In genomic region chrX:7675001-7675380, GRCm38 (mm10) we compare ENCODE assay signal across 8 mouse cellular contexts. TPM values are rescaled to one million over a fixed set of nuclear protein-coding genes. Genes with fewer than 3 reads are reported as not detected.
DNase-seq lines count a peak whose midpoint lies in the region; ATAC-seq and TF ChIP-seq lines count a peak whose summit lies in the region.

No protein-coding gene starts in this region.

- peak overlapping the region; percentile 80 for H3K27ac ChIP-seq in embryonic facial prominence, embryonic 15.5 days (replicated peaks)
- peak overlapping the region; percentile 73; the same call in 1 of the 2 replicates for H3K27ac ChIP-seq in limb, embryonic 14.5 days (replicated peaks; ENCODE audit: low read depth, low read length)

- H3K9ac ChIP-seq in embryonic facial prominence, embryonic 15.5 days, result no peak overlapping the region
- peak overlapping the region; percentile 7; the same call in 1 of the 2 replicates for H3K9ac ChIP-seq in limb, embryonic 14.5 days (ENCODE audit: low read depth, low read length, severe bottlenecking)

- no peaks in the 10 kb centered on the region for H3K36me3 ChIP-seq in embryonic facial prominence, embryonic 15.5 days
- no peaks in the 10 kb centered on the region for H3K36me3 ChIP-seq in limb, embryonic 14.5 days (ENCODE audit: control insufficient read depth, insufficient read depth, low read length)
- no peaks in the 10 kb centered on the region for H3K36me3 ChIP-seq in splenic B cell, adult 2 months (ENCODE audit: control insufficient read depth, insufficient read depth, low read length, poor library complexity, severe bottlenecking)

- H3K4me2 ChIP-seq in embryonic facial prominence, embryonic 15.5 days (replicated peaks), result peak overlapping the region; percentile 48
- H3K4me2 ChIP-seq in limb, embryonic 14.5 days (replicated peaks; ENCODE audit: low read depth, low read length, severe bottlenecking), result peak overlapping the region; percentile 47

- ATAC-seq in embryonic facial prominence, embryonic 15.5 days (ENCODE audit: insufficient number of reproducible peaks, low FRiP score, low TSS enrichment, low read depth), result no peak
- ATAC-seq in limb, embryonic 14.5 days (ENCODE audit: low FRiP score, low read depth), result no peak

- DNase-seq in lung, adult 2 months, result no peak
- no peak for DNase-seq in lung, postnatal 14 days
- no peak for DNase-seq in limb, embryonic 14.5 days (ENCODE audit: low spot score)
- peak; percentile 21 for DNase-seq in splenic B cell, adult 2 months (ENCODE audit: low read depth, low spot score)
- no peak for DNase-seq in cerebellum, adult 11 months
- no peak for DNase-seq in left cerebral cortex, postnatal 36 days (ENCODE audit: low spot score in 2 of 2)
- DNase-seq in adipocyte (ENCODE audit: low spot score), result no peak

- intact Hi-C loops in left cerebral cortex, postnatal 36 days (cut with DNase I), result no loop called here

- H3K9me3 ChIP-seq in embryonic facial prominence, embryonic 15.5 days (replicated peaks), result no peaks in the 10 kb centered on the region
- no peaks in the 10 kb centered on the region for H3K9me3 ChIP-seq in limb, embryonic 14.5 days (ENCODE audit: control insufficient read depth, low read length)

- WGBS in lung, adult 2 months, result 39% methylated on average over 10 of the region's 10 CpGs
- 21% methylated on average over 10 of the region's 10 CpGs for WGBS in embryonic facial prominence, embryonic 15.5 days
- WGBS in limb, embryonic 14.5 days, result 40% methylated on average over 10 of the region's 10 CpGs

- TF ChIP-seq CTCF in lung, adult 2 months (IDR thresholded peaks at IDR 0.05; ENCODE audit: insufficient read depth, low read length), result no peak

- H3K27me3 ChIP-seq in embryonic facial prominence, embryonic 15.5 days, result no peaks in the 10 kb centered on the region
- H3K27me3 ChIP-seq in limb, embryonic 14.5 days (ENCODE audit: control insufficient read depth, insufficient read depth, low read length), result no peaks in the 10 kb centered on the region
- no peaks in the 10 kb centered on the region for H3K27me3 ChIP-seq in splenic B cell, adult 2 months (ENCODE audit: control insufficient read depth, insufficient read depth, low read length, poor library complexity, severe bottlenecking)

- TF ChIP-seq POLR2A in lung, adult 2 months (IDR thresholded peaks at IDR 0.05; ENCODE audit: borderline replicate concordance, extremely low read depth, low read depth, low read length), result no peak
- TF ChIP-seq POLR2A in limb, embryonic 14.5 days (IDR thresholded peaks at IDR 0.05; ENCODE audit: borderline replicate concordance, extremely low read depth, insufficient read depth, insufficient read length), result no peak

- no peaks in the 10 kb centered on the region; the same call in 1 of the 2 replicates for H3K4me1 ChIP-seq in lung, adult 2 months (ENCODE audit: control insufficient read depth, insufficient read depth, low read length)
- H3K4me1 ChIP-seq in embryonic facial prominence, embryonic 15.5 days, result 0 out of 2 replicates have a peak, but pooled peaks cover 7% of the 10 kb centered on the region
- H3K4me1 ChIP-seq in limb, embryonic 14.5 days (ENCODE audit: control insufficient read depth, insufficient read depth, low read length), result peaks cover 9% of the 10 kb centered on the region; the same call in 1 of the 2 replicates

- H3K4me3 ChIP-seq in lung, adult 2 months (replicated peaks; ENCODE audit: extremely low read depth, low read depth, low read length), result peak overlapping the region; percentile 23
- peak overlapping the region; percentile 34 for H3K4me3 ChIP-seq in embryonic facial prominence, embryonic 15.5 days (replicated peaks)
- peak overlapping the region; percentile 24 for H3K4me3 ChIP-seq in limb, embryonic 14.5 days (replicated peaks; ENCODE audit: low read length)

RNA-seq across cellular contexts. Expression of gene Plp2, which starts 3.8 kb away (rescaled TPM):
- 208 and 264 TPM in 2 replicates for polyA plus RNA-seq in lung, adult 2 months (2012; rRNA removed)
- 171 and 180 TPM in 2 replicates for polyA plus RNA-seq in embryonic facial prominence, embryonic 15.5 days (2015; fragmentation: Nextera tagmentation; extraction: Ambion mirVana)
- polyA plus RNA-seq in limb, embryonic 14.5 days (2012; rRNA removed), result 196 and 259 TPM in 2 replicates
- polyA plus RNA-seq in limb, embryonic 14.5 days (2014; fragmentation: Nextera tagmentation; extraction: Ambion mirVana), result 190 and 201 TPM in 2 replicates
- 1 to 10 TPM; 8.4 to 9.1 TPM for total RNA-seq in left cerebral cortex, postnatal 36 days (2021)

RNA-seq across cellular contexts. Expression of gene Magix, which starts 6.1 kb away (rescaled TPM):
- 12.3 and 17.2 TPM in 2 replicates for polyA plus RNA-seq in lung, adult 2 months (2012; rRNA removed)
- polyA plus RNA-seq in embryonic facial prominence, embryonic 15.5 days (2015; fragmentation: Nextera tagmentation; extraction: Ambion mirVana), result 0.46 and 0.48 TPM in 2 replicates
- 0.38 and 0.55 TPM in 2 replicates for polyA plus RNA-seq in limb, embryonic 14.5 days (2012; rRNA removed)
- 0.73 and 0.87 TPM in 2 replicates for polyA plus RNA-seq in limb, embryonic 14.5 days (2014; fragmentation: Nextera tagmentation; extraction: Ambion mirVana)
- under 1 TPM; 0.17 to 0.41 TPM for total RNA-seq in left cerebral cortex, postnatal 36 days (2021)

RNA-seq across cellular contexts. Expression of gene Prickle3, which starts 17.9 kb away (rescaled TPM):
- polyA plus RNA-seq in lung, adult 2 months (2012; rRNA removed), result 21.7 and 25.0 TPM in 2 replicates
- polyA plus RNA-seq in embryonic facial prominence, embryonic 15.5 days (2015; fragmentation: Nextera tagmentation; extraction: Ambion mirVana), result 15.2 and 16.6 TPM in 2 replicates
- 23.4 and 27.5 TPM in 2 replicates for polyA plus RNA-seq in limb, embryonic 14.5 days (2012; rRNA removed)
- 9.5 and 13.8 TPM in 2 replicates for polyA plus RNA-seq in limb, embryonic 14.5 days (2014; fragmentation: Nextera tagmentation; extraction: Ambion mirVana)
- total RNA-seq in left cerebral cortex, postnatal 36 days (2021), result 1 to 10 TPM; 1.4 to 3.0 TPM

RNA-seq across cellular contexts. Expression of gene Gpkow, which starts 21.9 kb away (rescaled TPM):
- polyA plus RNA-seq in lung, adult 2 months (2012; rRNA removed), result 8.4 and 9.4 TPM in 2 replicates
- polyA plus RNA-seq in embryonic facial prominence, embryonic 15.5 days (2015; fragmentation: Nextera tagmentation; extraction: Ambion mirVana), result 37.4 and 37.9 TPM in 2 replicates
- polyA plus RNA-seq in limb, embryonic 14.5 days (2012; rRNA removed), result 20.5 and 28.9 TPM in 2 replicates
- polyA plus RNA-seq in limb, embryonic 14.5 days (2014; fragmentation: Nextera tagmentation; extraction: Ambion mirVana), result 37.8 and 43.9 TPM in 2 replicates
- 10 to 100 TPM; 34.8 to 35.7 TPM for total RNA-seq in left cerebral cortex, postnatal 36 days (2021)

RNA-seq across cellular contexts. Expression of gene Syp, which starts 36.7 kb away (rescaled TPM):
- 3.7 and 5.8 TPM in 2 replicates for polyA plus RNA-seq in lung, adult 2 months (2012; rRNA removed)
- polyA plus RNA-seq in embryonic facial prominence, embryonic 15.5 days (2015; fragmentation: Nextera tagmentation; extraction: Ambion mirVana), result 4.7 and 5.3 TPM in 2 replicates
- 2.0 and 2.1 TPM in 2 replicates for polyA plus RNA-seq in limb, embryonic 14.5 days (2012; rRNA removed)
- 0.51 and 0.72 TPM in 2 replicates for polyA plus RNA-seq in limb, embryonic 14.5 days (2014; fragmentation: Nextera tagmentation; extraction: Ambion mirVana)
- 1,000 to 10,000 TPM; 1,776 to 2,090 TPM for total RNA-seq in left cerebral cortex, postnatal 36 days (2021)
